Mouse (Mus musculus): ENCODE measurements around the gene Speg.

Speg gene

DNA sequence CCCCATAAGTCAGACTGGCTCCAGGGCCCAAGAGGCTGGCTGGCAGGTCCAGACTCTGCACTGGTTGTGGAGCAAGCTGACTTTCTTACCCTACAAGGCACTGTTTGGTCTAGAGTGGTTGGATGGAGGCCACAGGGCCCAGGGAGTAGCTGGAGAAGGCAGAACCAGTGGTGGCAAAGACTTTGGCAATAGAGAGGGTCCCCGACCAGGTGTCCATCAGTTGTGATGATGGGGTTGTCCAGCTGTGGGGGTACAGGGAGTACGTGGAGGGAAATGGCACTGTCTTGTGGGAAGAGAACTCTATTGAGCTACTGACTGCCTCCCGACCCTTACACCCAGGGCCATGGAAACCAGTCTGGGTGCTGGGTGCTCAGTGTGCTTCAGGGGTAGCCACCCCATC is 18.7 kb downstream of the Speg start:
- in situ Hi-C loops (cut with MboI) = no loop called here

GRCm38 (mm10) chr1:75398761-75399402 is 23.8 kb downstream of the Speg start:
- in situ Hi-C loops (cut with MboI) = no loop called here

DNA sequence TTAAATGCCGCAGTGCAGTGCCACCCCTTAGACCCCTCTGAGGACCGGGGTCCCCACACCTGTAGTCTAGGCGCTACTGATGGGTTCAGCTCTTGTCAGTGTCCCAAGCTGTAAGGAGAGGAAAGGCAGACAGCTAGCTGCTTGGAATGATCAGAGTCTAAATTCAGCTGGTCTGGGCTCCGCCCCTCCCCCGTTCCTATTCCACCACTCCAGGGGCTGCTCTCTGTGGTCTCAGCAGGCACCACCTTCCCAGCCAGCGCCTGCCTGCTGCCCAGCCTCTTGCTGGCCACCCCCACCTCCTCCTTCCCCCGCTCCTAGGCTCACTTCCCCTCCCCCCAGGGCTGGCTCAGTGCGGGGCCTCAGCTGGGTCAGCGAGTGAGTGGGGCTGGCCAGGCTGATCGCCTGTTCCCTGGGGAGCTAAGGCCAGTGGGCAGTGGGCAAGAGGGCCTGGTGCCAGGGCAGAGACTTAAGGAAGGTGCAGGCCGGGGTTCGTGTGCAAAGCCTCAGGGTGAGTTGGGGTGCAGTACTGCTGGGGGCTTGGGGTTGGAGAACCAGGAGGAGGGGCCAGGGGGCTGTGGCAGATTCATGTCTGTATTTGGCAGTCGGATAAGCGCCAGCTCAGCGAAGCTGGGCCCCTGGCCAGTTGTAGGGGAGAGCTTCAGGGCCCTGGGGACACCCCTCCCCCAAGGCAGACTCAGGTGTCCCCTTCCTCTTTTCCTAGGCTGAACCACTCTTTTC is 24.8 kb downstream of the Speg start:
- in situ Hi-C loops (cut with MboI) = no loop called here

- in situ Hi-C loops (cut with MboI) = no loop called here
Measured at GRCm38 (mm10) chr1:75400493-75401115, 25.5 kb downstream of the Speg start.

DNA sequence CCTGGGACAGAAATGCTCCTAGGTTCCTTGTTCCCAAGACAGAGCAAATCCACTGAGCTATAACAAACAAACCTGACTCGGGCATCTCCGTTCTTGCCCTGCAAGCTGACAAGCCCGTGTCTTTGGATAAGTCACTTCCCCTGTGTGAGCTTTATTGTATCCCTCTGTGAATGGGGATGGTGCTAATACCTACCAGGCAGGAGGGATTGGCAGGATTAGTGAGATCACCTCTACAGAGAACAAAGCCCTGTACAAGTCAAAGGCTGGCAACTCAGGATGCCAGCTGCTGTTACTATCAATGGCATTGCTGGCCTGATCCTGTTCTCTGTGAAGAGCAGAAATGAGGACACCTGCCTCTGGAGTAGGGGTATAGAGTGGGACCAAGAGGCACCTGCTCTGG is 30.4 kb downstream of the Speg start:
- in situ Hi-C loops (cut with MboI) = no loop called here

GRCm38 (mm10) chr1:75406173-75406572 is 31.1 kb downstream of the Speg start:
- in situ Hi-C loops (cut with MboI) = no loop called here

DNA sequence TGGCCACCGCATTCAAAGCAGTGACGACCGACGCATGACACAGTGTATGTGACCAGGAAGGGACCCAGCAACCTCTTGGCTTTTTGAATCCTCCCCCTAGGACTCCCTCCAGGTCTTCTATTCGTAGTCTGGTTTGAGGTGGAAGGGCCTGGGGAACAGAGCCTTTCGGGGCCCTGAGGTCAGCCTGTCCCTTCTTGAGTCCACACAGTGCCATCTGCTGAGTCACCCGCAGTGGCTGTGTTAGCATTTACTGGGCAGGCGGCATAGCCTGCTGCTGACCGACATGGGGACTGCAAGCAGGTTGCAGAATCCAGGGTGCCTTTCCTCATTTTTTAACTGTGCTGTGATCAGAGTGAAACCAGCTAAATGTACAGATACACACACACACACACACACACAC is 32.0 kb downstream of the Speg start:
- in situ Hi-C loops (cut with MboI) = no loop called here

DNA sequence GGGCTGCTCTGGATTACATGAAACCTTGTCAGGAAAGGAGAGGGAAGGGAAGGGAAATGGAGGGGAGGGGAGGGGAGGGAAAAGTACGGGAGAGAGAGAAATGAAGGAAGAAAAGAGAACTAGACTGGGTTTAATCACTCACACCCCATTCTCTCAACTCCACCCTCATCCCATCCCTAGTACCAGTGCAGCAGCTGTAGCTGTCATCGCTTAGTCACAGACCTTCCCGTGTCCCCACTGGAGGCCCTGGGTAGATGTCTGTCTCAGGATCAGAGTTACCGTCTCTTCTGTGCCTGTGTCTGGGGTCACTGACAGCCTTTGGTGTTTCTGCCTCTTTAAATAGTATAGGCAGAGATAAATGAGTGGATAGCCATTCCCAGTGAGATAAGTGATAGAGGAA is 33.1 kb downstream of the Speg start:
- in situ Hi-C loops (cut with MboI) = no loop called here

GRCm38 (mm10) chr1:75409950-75410349 is 34.9 kb downstream of the Speg start:
- in situ Hi-C loops (cut with MboI) = no loop called here

DNA sequence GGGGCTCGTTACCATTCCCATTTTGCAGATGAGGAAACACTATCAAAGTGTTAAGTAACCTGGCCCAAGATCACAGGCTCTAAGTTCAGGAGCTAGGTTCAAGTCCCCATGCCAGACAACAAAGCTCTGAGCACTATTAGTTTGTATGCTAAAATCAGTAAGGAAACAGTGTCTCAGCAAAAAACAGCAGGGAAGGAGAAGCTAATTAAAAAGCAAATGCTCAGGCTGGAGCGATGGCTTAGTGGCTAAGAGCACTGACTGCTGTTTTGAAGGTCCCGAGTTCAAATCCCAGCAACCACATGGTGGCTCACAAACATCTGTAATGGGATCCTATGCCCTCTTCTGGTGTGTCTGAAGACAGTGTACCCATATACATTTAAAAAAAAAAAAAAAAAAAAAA is 37.1 kb downstream of the Speg start:
- in situ Hi-C loops (cut with MboI) = no loop called here

- in situ Hi-C loops (cut with MboI) = no loop called here
Measured at GRCm38 (mm10) chr1:75413749-75414148, 38.7 kb downstream of the Speg start.

DNA sequence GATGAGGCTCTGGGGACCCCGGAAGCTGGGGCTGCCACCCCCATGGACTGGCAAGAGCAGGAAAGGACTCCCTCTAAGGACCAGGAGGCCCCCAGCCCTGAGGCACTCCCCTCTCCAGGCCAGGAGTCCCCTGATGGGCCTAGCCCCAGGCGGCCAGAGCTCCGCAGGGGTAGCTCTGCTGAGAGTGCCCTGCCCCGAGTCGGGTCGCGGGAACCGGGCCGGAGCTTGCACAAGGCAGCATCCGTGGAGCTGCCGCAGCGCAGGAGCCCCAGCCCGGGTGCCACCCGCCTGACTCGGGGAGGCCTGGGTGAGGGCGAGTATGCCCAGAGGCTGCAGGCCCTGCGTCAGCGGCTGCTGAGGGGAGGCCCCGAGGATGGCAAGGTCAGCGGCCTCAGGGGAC is 46.7 kb downstream of the Speg start:
- in situ Hi-C loops (cut with MboI) = no loop called here

- in situ Hi-C loops (cut with MboI) = no loop called here
Measured at GRCm38 (mm10) chr1:75422216-75422822, 47.2 kb downstream of the Speg start.

GRCm38 (mm10) chr1:75422823-75423471 is 47.9 kb downstream of the Speg start:
- in situ Hi-C loops (cut with MboI) = no loop called here

- in situ Hi-C loops (cut with MboI) = no loop called here
Measured at GRCm38 (mm10) chr1:75423780-75424390, 48.8 kb downstream of the Speg start.

GRCm38 (mm10) chr1:75425796-75426471 is 50.8 kb downstream of the Speg start:
- in situ Hi-C loops (cut with MboI) = no loop called here

GRCm38 (mm10) chr1:75435475-75436328 is 60.6 kb downstream of the Speg start, which contains the start of gene Gmppa:
Gene Gmppa (plus strand): TSS chr1:75435930.
- in situ Hi-C loops (cut with MboI) = no loop called here

GRCm38 (mm10) chr1:75438782-75439181 is 63.7 kb downstream of the Speg start:
- in situ Hi-C loops (cut with MboI) = no loop called here

GRCm38 (mm10) chr1:75440661-75441060 is 65.6 kb downstream of the Speg start:
- in situ Hi-C loops (cut with MboI) = no loop called here

DNA sequence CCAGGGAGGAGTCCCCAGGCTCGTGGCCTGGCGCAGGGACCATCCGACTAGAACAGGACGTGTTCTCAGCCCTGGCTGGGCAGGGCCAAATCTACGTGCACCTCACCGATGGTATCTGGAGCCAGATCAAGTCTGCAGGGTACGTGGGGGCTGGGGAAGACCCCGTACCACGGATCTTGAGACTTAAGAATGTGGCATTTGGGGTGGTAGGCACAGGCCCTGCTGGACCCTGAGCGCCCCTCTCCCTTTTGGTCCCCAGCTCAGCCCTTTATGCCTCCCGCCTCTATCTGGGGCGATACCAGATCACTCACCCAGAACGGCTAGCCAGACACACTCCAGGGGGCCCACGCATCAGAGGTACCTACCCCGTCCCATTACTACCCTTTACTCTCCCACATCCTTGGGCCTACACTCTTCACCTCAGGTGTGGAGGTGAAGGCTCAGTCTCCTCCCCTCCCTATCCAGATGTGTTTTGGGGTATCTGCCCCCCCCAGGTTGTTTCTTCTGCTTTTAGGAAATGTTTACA is 66.4 kb downstream of the Speg start:
- in situ Hi-C loops (cut with MboI) = no loop called here
